Mouse (Mus musculus): ENCODE data around the gene Tshz2. TPM values are rescaled to one million over a fixed set of nuclear protein-coding genes. Genes with fewer than 3 reads are reported as not detected.

Gene Tshz2
- total RNA-seq, 2 experiments from 2014 or later, result 20.7 to 49.7 TPM

DNA sequence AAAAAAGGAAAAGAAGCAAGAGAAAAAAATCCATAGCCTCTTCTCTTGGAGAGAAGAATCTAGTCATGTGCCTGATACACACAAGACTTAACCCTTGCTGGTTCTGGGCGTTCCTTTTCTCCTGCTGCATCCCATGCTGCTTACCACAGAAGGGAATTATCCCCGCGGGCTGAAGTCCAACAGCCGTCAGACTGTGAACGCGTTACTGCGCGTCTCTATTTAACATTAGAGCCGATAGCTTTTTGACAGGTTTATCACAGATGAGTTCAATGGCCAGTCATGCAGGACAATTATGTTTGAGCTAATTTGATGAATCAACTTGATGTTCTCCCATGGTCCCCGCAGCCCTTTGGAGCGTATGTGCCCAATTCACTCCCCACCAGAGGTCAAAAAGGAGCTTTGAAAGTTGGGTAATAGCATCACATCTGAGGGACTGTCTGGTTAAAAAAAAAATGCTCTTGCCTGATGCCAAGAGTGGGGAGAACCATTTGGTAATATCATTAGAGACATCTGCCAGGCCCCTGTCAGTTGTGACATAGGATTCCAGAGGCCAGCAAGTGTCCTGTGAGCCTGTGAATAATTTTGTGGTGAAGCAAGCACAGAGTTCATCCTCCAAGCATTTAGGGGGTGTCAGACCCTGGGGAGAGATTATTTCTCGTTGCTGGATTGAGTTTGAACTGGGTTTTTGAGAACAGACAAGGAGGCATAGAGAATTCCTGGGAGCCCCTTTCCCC, 54.1 kb downstream of the Tshz2 start:
- intact Hi-C loops (cut with DNase I), result no loop called here
- DNase-seq (ENCODE audit: low spot score in 2 of 2), result no peak

DNA sequence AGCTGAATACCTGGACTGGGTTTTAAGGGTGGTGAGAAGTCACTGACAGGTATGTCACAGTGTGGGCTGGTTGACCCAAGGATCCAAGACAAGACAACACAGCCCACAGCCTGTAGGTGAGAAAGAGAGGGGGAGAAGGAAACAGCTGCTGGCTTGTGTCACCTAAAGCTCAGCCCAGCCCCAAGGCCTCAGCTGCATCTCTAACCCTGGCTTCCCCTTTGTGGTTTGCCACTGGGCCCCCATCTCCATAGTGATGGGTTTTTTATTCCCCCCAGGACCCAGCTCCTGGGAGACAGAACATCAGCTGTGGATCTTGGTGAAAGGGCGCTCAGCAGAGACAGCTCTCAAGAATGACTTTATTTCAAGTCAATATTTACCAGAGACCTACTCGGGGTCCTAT, 57.2 kb downstream of the Tshz2 start:
- no peak for DNase-seq (ENCODE audit: low spot score in 2 of 2)
- intact Hi-C loops (cut with DNase I), result no loop called here

DNA sequence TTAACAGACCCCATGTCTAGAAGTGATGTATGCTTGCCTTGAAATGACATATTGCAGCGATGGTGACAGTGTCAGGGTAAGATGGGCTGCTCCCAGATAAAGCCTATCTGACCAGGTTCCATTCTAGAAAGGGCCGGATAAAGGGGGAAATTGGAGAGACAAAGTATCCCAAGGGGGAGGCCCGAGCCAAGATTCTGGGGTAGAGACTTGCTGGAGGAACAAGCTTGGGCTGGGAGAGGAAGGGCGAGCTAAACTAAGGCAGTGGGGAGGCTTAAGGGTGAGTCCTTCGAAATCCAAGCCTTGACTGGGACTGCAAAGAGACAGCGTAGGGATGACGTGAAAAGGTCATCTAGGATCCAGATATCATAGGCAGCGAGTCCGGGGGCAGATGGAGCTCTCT, 61.7 kb downstream of the Tshz2 start:
- intact Hi-C loops (cut with DNase I), result no loop called here
- no peak for DNase-seq (ENCODE audit: low spot score in 2 of 2)

DNA sequence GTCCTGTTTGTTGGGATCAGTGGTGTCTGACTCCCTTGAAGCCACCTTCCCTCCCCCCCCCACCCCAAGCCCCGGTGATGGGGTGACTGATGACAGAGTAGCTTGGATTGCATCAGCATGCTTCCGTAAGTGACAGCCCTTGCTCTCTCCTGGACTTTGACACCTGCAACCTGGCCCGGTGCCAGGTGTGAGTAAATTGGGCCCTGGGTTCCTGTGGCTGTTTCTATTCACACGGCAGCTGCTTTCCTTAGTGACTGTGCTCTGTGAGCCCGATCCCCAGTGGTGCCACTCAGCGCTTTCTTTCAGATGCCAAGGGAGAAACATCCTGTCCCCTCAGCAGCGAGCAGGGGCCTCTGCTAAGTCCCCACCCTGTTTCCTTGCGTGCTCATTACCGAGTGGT, 62.2 kb downstream of the Tshz2 start:
- no peak for DNase-seq (ENCODE audit: low spot score in 2 of 2)
- intact Hi-C loops (cut with DNase I), result no loop called here

DNA sequence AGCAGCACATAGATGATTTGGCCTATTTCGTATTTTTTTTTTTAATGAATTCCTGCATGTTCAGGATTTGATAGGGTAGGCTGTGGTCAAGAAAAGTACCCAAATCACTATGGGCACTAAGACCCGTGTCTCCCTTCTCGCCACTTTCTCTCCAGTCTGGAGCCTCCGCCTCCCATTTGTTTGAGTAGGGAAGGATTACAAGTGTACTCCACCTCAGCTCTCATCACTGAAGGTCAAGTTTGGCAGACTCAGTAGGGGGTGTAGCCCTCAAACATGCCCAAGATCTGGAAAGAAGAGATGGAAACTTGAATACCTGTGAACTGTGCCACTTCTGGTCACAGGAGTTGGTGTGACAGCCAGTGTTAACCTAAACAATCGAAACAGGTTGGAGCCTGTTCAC, 66.3 kb downstream of the Tshz2 start:
- DNase-seq (ENCODE audit: low spot score in 2 of 2), result no peak
- intact Hi-C loops (cut with DNase I), result no loop called here

DNA sequence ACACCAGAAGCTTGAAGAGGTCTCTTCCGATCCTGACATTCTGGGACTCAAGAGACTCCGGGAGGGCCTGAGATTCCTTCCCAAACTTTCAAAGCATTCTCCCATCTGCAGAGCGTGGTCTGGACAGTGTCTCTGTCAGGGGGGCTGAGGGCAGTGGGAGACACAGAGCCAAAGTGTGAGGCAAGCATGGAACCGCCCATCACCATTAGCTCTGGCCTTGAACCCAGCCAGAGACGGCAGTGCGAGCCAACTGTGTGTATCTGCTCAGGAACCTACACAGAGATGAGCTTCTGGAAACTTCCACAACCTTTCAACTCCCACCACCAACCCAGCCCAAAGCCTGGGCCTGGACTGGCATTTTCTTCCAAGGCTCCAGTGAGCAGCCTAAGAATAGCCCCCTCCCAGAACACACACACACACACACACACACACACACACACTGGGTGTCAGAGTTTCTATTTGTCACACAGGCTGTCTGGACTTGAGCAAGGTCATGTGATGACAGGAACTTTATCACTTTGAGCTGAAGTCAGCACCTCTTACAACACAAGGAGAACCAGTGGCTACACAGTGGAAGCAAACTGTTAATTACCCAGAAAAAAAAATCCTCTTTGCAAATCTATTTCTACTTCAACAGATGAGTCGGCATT, 67.2 kb downstream of the Tshz2 start:
- intact Hi-C loops (cut with DNase I), result no loop called here
- DNase-seq (ENCODE audit: low spot score in 2 of 2), result no peak

DNA sequence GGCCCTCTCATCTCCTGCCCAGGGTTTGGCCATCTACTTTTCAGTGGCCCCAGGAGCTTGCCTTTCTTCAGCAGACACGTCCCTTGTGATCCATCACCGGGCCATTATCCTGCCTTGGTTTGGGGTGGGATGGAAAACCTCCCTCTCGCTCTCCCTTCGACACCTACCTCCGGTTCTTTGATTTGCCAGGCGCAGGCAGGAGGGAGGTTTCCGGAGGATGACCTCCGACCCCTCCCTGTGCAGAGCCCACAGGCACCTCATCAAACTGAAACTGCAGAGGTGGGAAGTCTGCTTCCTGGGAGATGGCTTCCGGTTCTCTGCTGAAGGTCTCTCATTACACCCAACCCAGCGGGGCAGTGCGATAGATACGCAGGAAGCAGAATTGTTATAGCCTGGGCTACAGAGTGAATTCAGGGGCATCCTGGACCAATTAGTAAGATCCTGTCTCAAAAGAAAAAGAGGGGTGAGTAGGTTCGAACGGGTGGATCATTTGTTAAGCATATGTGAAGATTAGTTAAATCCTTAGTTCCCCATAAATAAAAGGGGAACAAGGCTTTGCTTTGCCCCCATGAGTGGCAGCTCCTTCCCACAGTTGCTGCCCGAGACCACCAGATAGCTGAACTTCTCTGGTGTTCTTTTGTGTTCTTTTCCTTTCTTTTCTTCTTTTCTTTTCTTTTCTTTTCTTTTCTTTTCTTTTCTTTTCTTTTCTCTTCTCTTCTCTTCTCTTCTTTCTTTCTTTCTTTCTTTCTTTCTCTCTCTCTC, 70.1 kb downstream of the Tshz2 start:
- no peak for DNase-seq (ENCODE audit: low spot score in 2 of 2)
- intact Hi-C loops (cut with DNase I), result no loop called here

DNA sequence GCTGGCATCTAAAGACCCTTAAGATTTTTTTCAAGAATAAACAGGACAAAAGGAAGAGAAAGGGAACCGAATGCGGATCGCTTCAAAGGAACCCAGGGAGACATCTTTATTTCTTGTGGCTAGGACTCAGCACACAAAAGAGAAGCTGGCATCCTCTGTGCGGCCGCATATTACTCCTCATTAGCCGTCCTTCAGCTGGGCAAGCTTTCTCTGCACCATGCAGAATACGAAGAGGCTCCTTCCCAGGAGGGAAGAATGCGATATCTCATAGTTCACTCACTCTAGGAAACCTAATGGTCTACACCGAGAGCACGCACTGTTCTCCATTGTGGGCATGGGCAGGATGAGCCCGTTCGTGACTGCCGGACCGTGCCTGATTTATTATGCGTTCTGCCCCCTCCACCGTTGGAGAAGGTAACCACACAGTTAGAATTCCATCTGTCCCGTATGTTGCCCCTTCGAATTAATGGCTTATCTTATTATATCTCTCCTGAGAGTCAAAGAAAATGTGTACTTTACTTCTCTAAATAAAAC, 89.0 kb downstream of the Tshz2 start:
- intact Hi-C loops (cut with DNase I), result no loop called here
- DNase-seq (ENCODE audit: low spot score in 2 of 2), result no peak

DNA sequence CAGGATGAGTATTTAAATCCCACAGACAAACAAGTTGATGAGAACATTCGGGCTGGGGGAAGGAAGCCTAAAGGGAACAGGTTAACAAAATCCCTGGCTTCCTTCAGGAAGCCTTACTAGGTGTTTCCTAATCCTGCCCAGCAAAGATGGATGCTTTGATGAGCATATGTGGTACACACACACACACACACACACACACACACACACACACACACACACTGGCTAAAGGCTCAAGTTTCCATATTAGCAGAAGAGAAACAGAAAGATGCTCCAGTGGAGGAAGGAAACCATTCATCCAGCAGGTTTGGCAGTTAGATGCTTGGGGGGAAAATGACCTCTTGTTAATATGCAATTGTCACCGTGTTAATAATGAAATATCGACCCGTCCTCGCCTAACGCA, 89.5 kb downstream of the Tshz2 start:
- DNase-seq (ENCODE audit: low spot score in 2 of 2), result no peak
- intact Hi-C loops (cut with DNase I), result no loop called here

DNA sequence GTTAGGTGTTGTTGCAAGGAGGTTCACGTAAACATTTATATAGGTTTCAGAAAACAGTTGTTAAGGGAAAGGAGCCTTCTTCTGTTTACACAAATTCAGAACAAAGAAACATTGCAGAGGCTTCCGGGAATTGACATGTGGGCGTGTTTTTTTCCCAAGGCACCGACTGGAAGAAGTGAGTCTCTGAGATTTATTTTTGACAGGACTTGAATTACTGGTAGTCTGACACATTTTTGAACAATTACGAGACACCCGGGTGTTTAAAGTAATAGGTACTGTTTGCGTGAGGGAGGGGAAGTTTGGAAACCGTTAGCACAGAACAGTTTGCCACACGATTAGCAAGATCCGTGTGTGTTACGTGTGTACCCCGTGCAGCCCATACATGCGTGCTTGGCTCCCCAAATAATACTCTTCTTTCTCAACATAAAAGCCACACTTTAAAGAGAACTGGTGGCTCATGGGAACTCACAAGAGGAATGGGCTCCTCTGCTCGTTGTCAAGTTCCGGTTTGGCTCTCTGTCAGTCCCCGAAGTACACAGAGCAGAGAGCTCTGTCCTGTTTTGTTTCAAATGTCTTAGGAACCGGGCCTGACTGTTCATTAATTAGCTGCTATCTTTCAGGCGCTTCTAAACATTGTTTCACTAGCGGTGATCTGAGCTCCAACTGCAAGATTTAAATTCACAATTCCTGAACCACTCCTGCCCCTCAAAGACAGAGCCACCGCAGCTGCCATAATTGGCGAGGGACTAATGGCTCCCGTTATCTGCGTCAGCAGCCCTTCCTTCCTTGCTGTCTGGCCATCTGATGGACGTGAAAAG, 91.0 kb downstream of the Tshz2 start:
- no peak for DNase-seq (ENCODE audit: low spot score in 2 of 2)
- intact Hi-C loops (cut with DNase I), result no loop called here

DNA sequence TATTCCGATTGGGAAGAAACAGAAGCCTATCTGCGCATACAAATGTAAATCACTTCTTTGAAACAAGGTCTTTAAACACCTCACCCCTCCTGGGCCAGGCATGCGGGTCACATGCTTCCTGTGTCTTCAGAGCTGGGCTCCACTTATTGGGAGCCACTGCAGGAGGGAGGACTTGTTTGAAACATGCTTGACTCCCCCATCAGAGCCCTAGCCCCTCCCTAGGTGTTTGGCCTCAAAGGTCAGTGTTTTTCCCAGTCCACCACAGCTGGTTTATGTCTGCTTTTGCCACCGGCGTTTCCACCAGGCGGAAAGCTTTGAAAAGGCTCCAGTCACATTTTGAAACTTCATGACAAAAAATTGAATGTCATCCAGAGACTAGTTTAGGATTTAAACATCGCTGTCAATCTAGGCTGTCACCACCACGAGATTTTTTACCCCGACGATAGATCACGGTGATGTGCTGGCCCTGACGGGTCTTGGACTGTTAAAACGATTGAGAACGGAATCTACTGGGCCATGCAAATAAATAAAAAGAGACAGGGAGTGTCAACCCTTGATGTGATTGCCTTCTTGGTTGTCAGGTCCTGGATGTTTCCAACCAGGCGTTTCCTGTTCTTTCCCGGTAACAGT, 96.0 kb downstream of the Tshz2 start:
- intact Hi-C loops (cut with DNase I), result no loop called here
- DNase-seq (ENCODE audit: low spot score in 2 of 2), result no peak

DNA sequence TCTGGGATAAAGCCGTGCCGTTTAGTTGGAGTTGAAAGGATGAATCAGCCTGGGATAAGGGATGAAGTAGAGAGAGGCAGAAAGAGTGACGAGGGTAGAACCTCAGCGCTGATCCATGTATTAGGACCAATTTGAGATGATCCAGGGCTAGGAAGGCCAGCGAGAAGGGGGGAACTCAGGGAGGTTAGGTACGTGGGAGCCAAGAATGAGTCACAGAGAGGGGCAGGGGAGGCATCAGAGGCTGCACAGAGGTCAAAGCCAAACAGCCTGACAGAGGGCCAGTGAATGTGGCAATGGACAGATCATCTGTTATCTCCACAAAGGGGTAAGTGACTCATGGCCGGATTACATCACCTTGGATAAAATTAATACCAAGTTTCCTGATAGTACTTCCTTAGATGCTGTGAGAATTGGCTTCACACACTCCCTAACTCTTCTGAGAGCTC, 97.8 kb downstream of the Tshz2 start:
- intact Hi-C loops (cut with DNase I), result no loop called here
- DNase-seq (ENCODE audit: low spot score in 2 of 2), result no peak

DNA sequence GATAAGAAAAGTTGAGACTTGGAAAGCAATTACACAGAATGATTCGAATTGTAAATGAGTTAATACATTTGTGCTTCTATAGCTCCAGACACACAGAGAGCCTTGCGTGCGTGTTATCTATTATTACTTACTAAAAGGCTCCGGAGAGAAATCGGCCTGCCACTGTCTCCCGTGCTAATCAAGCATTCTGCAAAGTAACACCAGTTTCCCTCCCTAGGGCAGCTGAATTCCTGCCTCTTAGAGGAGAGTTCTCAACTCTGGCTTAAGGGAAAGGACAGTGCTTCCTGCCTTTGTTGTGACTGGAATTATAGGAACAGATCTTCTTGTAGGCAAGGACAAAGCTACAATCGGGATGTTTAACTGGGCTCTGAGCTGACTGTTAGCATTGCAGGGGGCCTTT, 101.2 kb downstream of the Tshz2 start:
- intact Hi-C loops (cut with DNase I), result no loop called here
- DNase-seq (ENCODE audit: low spot score in 2 of 2), result no peak

DNA sequence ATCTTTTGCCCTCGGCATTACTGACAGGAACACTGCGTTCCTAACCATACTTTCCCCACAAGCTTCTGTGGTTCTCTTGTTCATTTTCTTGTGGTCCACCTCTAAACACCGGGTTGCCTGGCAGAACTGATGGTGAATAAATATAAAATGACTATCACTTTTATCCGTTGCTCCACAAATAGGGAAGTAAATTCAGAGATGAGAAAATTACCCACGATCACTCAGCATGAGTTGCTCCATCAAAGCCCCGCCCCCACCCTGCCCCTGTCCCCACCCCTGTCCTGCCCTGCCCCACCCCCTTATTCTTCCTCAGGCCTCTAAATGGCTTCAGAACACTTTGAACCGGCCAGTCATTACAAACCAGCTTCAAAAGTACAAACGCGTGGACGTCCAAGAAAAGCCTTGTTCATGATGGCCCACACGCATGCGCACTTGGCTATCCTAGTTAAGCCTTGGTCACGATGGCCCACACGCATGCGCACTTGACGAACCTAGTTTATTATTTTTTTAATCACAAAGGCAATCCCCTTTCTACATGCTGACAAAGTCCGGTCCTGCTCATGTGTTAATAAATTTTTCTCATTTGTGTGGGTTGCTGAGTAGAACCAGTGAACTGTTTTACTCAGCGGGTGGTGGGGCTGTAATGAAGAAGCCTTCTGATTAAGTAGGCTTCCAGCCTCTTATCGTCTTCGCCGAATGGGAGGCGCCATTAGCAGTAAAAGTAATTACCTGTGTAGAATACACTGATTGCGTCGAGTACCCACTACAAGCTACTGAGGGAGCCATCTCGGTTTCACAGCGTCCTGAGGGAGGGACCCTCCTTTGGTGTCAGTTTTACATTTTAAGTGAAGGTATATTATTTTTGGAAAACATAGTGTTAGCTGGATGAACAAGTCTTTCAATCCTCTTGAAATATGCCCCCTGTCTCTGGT, 102.9 kb downstream of the Tshz2 start:
- DNase-seq (ENCODE audit: low spot score in 2 of 2), result no peak
- intact Hi-C loops (cut with DNase I), result no loop called here

DNA sequence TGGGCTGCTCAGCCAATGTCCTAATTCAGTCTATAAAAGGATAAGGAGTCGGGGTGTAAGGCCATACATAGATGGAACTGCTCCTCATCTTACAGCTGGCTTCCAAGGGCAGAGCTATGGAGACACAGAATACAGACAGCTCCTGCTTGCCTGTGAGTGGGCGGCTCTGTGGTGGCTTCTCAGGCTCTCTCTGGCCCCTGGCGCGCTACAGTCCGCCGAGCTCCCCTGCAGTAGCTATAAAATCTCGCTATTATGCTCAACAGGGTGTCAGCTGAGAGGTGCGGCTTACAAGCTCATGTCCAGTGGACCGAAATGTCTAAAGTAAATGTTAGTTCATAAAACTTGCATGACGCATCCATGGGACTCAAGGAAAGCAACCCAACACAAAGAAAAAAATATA, 108.2 kb downstream of the Tshz2 start:
- intact Hi-C loops (cut with DNase I), result no loop called here
- no peak for DNase-seq (ENCODE audit: low spot score in 2 of 2)

DNA sequence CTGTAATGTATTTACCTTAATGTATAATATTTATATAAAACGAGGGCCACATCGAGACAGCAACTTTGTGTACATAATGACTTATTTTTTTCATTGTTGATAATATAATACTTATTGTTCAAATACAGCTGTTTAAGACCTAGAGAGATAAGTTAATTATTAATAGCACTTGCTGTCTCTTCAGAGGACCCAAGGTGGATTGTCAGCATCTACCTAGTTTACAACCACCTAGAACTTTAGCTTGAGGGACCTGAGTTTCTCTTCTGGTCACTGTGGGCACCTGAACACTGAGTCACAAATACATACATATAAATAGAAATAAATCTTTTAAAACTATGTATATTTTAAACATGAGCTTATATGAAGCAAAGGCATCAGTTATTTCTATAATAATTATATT, 110.0 kb downstream of the Tshz2 start:
- DNase-seq (ENCODE audit: low spot score in 2 of 2), result no peak
- intact Hi-C loops (cut with DNase I), result no loop called here

DNA sequence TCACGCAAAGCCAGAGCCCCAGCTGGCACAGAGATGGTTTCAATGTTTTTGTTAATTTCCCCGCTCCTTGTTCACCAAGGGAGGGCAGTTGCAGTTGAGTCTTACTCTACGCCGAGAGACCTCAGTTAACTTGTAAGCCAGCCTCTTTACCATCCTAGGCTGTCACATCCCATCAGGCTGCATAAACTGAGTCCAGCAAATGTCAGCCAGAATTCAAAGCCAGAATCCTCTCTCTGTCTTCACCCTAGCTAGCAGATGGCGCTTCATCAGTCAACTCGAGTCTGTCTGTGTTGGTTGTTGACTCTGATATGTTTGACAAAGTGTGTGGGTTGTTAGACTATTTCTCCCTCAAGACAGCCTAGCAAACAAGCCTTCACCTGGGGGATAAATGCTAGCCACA, 110.5 kb downstream of the Tshz2 start:
- no peak for DNase-seq (ENCODE audit: low spot score in 2 of 2)
- intact Hi-C loops (cut with DNase I), result no loop called here

DNA sequence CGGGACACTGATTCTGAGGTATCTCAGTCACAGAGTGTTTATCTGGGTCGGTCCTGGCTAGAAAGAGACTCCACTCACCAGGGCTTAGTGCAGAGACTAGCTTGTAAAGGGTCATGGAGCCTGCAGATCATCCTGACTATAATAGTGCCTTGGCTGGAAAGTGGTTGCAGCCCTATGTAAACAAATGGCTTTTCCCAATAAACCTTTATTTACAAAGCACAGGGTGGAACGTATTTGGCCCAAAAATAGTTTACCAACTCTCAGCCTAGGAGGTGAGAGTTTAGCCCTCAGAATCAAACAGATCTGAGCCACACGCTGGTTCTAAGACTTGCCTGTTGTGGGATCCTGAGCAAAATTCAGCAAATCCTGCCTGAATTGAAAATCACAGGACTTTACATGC, 111.1 kb downstream of the Tshz2 start:
- DNase-seq (ENCODE audit: low spot score in 2 of 2), result no peak
- intact Hi-C loops (cut with DNase I), result no loop called here

All from left cerebral cortex, postnatal 14 days (tissue).